Mouse (Mus musculus) kidney, adult 11 months (tissue): Measurements from ENCODE around the gene Ndufa4l2.

Source experiments
- DNase-seq: peaks from one replicate; pipeline ENCODE4 v3.0.0; 2022

Ndufa4l2 gene

GRCm38 (mm10) chr10:127509837-127510701 is 4.7 kb upstream of the Ndufa4l2 start:
- DNase-seq: no peak

GRCm38 (mm10) chr10:127510895-127511617 is 3.7 kb upstream of the Ndufa4l2 start:
- DNase-seq: no peak

- no peak for DNase-seq
Observed at GRCm38 (mm10) chr10:127511634-127512306, 3.0 kb upstream of the Ndufa4l2 start.

GRCm38 (mm10) chr10:127512307-127512666 is 2.5 kb upstream of the Ndufa4l2 start:
- no peak for DNase-seq

- DNase-seq: peak; percentile 90
Observed at GRCm38 (mm10) chr10:127512813-127513212, 2.0 kb upstream of the Ndufa4l2 start.

GRCm38 (mm10) chr10:127513501-127514091 is 1.2 kb upstream of the Ndufa4l2 start:
- DNase-seq: no peak

- DNase-seq: no peak
Observed at GRCm38 (mm10) chr10:127514111-127514698, 562 bp upstream of the Ndufa4l2 start.

- DNase-seq: no peak
Observed at GRCm38 (mm10) chr10:127515271-127515982, 660 bp downstream of the Ndufa4l2 start.

GRCm38 (mm10) chr10:127515983-127516459 is 1.3 kb downstream of the Ndufa4l2 start:
- DNase-seq: no peak

- no peak for DNase-seq
Observed at GRCm38 (mm10) chr10:127516576-127517260, 2.0 kb downstream of the Ndufa4l2 start.

GRCm38 (mm10) chr10:127517941-127518340 is 3.2 kb downstream of the Ndufa4l2 start:
- DNase-seq: no peak

- no peak for DNase-seq
Observed at GRCm38 (mm10) chr10:127519041-127519701, 4.4 kb downstream of the Ndufa4l2 start.

- DNase-seq: no peak
Observed at GRCm38 (mm10) chr10:127519903-127520713, 5.3 kb downstream of the Ndufa4l2 start.

- DNase-seq: peak; percentile 85
Observed at GRCm38 (mm10) chr10:127520714-127521357, 6.1 kb downstream of the Ndufa4l2 start.

- no peak for DNase-seq
Observed at GRCm38 (mm10) chr10:127521611-127522080, 6.9 kb downstream of the Ndufa4l2 start.

GRCm38 (mm10) chr10:127522088-127522581 is 7.4 kb downstream of the Ndufa4l2 start, which contains the start of gene Shmt2:
Shmt2 (minus strand) TSS chr10:127522444.
- DNase-seq: peak; percentile 82

- DNase-seq: no peak
Observed at GRCm38 (mm10) chr10:127524646-127525255, 10.0 kb downstream of the Ndufa4l2 start.

- no peak for DNase-seq
Observed at GRCm38 (mm10) chr10:127526048-127526447, 11.3 kb downstream of the Ndufa4l2 start.
